Mouse (Mus musculus): ENCODE measurements around the gene Smagp.

DNA sequence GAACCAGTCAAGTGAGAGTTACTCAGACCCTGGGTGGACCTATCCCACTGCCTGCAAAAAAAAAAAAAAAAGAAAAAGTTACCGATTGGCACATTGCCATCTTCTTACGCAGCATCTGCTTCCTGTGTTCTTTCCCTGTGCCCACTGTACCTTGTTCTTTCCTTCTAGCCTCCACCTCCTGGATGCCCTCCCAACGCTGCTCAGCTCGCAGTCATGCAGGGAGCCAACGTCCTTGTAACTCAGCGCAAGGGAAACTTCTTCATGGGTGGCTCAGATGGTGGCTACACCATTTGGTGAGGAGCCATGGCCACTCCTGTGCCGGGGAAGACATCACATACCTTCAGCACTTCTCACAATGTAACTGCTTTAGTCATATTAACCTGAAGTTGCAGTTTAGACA lies 17.5 kb downstream of the Smagp start:
- TF ChIP-seq CTCF (conservative IDR thresholded peaks at IDR 0.05 in 1 of 2, IDR thresholded peaks at IDR 0.05 in 1 of 2; ENCODE audit: low read depth in 2 of 2, low read length in 2 of 2): no peak
- TF ChIP-seq EP300 (IDR thresholded peaks at IDR 0.05; ENCODE audit: low read length): no peak
- no peak for TF ChIP-seq POLR2A (IDR thresholded peaks at IDR 0.05; ENCODE audit: low read depth, low read length)
- no peak for TF ChIP-seq KAT2A (IDR thresholded peaks at IDR 0.05; ENCODE audit: insufficient replicate concordance, low read length)
- TF ChIP-seq ELF1 (IDR thresholded peaks at IDR 0.05; ENCODE audit: low read depth, low read length): no peak
- no peak for TF ChIP-seq RCOR1 (conservative IDR thresholded peaks at IDR 0.05; ENCODE audit: low read depth, low read length)
